Mouse (Mus musculus): ENCODE data around the gene Slc29a4. TPM values are rescaled to one million over a fixed set of nuclear protein-coding genes. Genes with fewer than 3 reads are reported as not detected.

The Slc29a4 gene
- total RNA-seq, 2 experiments from 2014 or later, result 22.9 to 25.0 TPM

GRCm38 (mm10) chr5:142730295-142730694 lies 38.0 kb downstream of the Slc29a4 start:
- no peak for DNase-seq (ENCODE audit: low spot score in 2 of 2)

- DNase-seq (ENCODE audit: low spot score in 2 of 2), result no peak
Measured at GRCm38 (mm10) chr5:142731916-142732315, 39.6 kb downstream of the Slc29a4 start.

GRCm38 (mm10) chr5:142739941-142740340 lies 47.6 kb downstream of the Slc29a4 start:
- DNase-seq (ENCODE audit: low spot score in 2 of 2), result peak in 1 of 2 experiments; percentile 51

GRCm38 (mm10) chr5:142747026-142747629 lies 54.8 kb downstream of the Slc29a4 start:
- no peak for DNase-seq (ENCODE audit: low spot score in 2 of 2)

GRCm38 (mm10) chr5:142750173-142750572 lies 57.9 kb downstream of the Slc29a4 start:
- no peak for DNase-seq (ENCODE audit: low spot score in 2 of 2)

GRCm38 (mm10) chr5:142752241-142752640 lies 59.9 kb downstream of the Slc29a4 start:
- no peak for DNase-seq (ENCODE audit: low spot score in 2 of 2)

GRCm38 (mm10) chr5:142759786-142760185 lies 67.5 kb downstream of the Slc29a4 start:
- no peak for DNase-seq (ENCODE audit: low spot score in 2 of 2)

GRCm38 (mm10) chr5:142761326-142761983 lies 69.1 kb downstream of the Slc29a4 start:
- DNase-seq (ENCODE audit: low spot score in 2 of 2), result no peak

GRCm38 (mm10) chr5:142762082-142762807 lies 69.9 kb downstream of the Slc29a4 start:
- no peak for DNase-seq (ENCODE audit: low spot score in 2 of 2)

- DNase-seq (ENCODE audit: low spot score in 2 of 2), result no peak
Measured at GRCm38 (mm10) chr5:142764306-142764705, 72.0 kb downstream of the Slc29a4 start.

- DNase-seq (ENCODE audit: low spot score in 2 of 2), result no peak
Measured at GRCm38 (mm10) chr5:142764889-142765288, 72.6 kb downstream of the Slc29a4 start.

GRCm38 (mm10) chr5:142766708-142767107 lies 74.4 kb downstream of the Slc29a4 start:
- DNase-seq (ENCODE audit: low spot score in 2 of 2), result no peak

GRCm38 (mm10) chr5:142767937-142768336 lies 75.6 kb downstream of the Slc29a4 start:
- peak; percentile 58 to 59 for DNase-seq (ENCODE audit: low spot score in 2 of 2)

- no peak for DNase-seq (ENCODE audit: low spot score in 2 of 2)
Measured at GRCm38 (mm10) chr5:142768352-142769267, 76.3 kb downstream of the Slc29a4 start.

- no peak for DNase-seq (ENCODE audit: low spot score in 2 of 2)
Measured at GRCm38 (mm10) chr5:142769641-142770040, 77.3 kb downstream of the Slc29a4 start.

GRCm38 (mm10) chr5:142771034-142771433 lies 78.7 kb downstream of the Slc29a4 start:
- DNase-seq (ENCODE audit: low spot score in 2 of 2), result no peak

GRCm38 (mm10) chr5:142771964-142772363 lies 79.7 kb downstream of the Slc29a4 start:
- no peak for DNase-seq (ENCODE audit: low spot score in 2 of 2)
